Mouse (Mus musculus): ENCODE data around the gene Cntn2. TPM values are rescaled to one million over a fixed set of nuclear protein-coding genes. Genes with fewer than 3 reads are reported as not detected.
A peak's percentile ranks its signal among the peaks of the same experiment; 100 is the strongest.
"Not testable (repeated sequence)": the region's sequence is repeated elsewhere in the genome, so short reads cannot be mapped to it uniquely, and the experiment has no call there.

The Cntn2 gene
- total and polyA plus RNA-seq, 2 experiments from 2014 or later, result 17.7 to 84.0 TPM

GRCm38 (mm10) chr1:132476928-132477691 lies 65.9 kb downstream of the Cntn2 start, which contains the start of gene Rbbp5:
Gene Rbbp5 (plus strand): TSS chr1:132477365.
- Histone ChIP-seq H3K27ac (peak within 1 kb of the TSS; percentile 81), H3K4me3 (ENCODE audit: low read length) (peak within 1 kb of the TSS; percentile 89), H3K4me1 (ENCODE audit: insufficient read depth, low read length) (0 out of 2 replicates have a peak, but pooled peaks cover 9% of the 10 kb centered on the region), H3K9ac (replicated peaks; ENCODE audit: low read length) (peak within 1 kb of the TSS; percentile 67), H3K27me3 (ENCODE audit: insufficient read depth, low read length) (no peaks in the 10 kb centered on the region), H3K9me3 (ENCODE audit: low read length) (no peaks in the 10 kb centered on the region), H3K36me3 (ENCODE audit: insufficient read depth, low read length) (no peaks in the 10 kb centered on the region), H3K4me2 (ENCODE audit: low read depth, low read length) (peak within 1 kb of the TSS; percentile 73)
- DNase-seq (ENCODE audit: low spot score), result peak; percentile 94
- peak; percentile 92 for ATAC-seq
- WGBS, result under 1% methylated on average over 43 of the region's 43 CpGs
- peak; percentile 35 for TF ChIP-seq CTCF (IDR thresholded peaks at IDR 0.05; ENCODE audit: low read depth)

GRCm38 (mm10) chr1:132476575-132476927 lies 66.5 kb downstream of the Cntn2 start:
- Histone ChIP-seq H3K27me3 (ENCODE audit: insufficient read depth, low read length) (no peaks in the 10 kb centered on the region), H3K4me1 (ENCODE audit: insufficient read depth, low read length) (0 out of 2 replicates have a peak, but pooled peaks cover 9% of the 10 kb centered on the region), H3K4me2 (ENCODE audit: low read depth, low read length) (peak overlapping the region; percentile 73), H3K9ac (replicated peaks; ENCODE audit: low read length) (peak overlapping the region; percentile 67), H3K36me3 (ENCODE audit: insufficient read depth, low read length) (no peaks in the 10 kb centered on the region), H3K4me3 (ENCODE audit: low read length) (peak overlapping the region; percentile 89), H3K27ac (peak overlapping the region; percentile 81), H3K9me3 (ENCODE audit: low read length) (no peaks in the 10 kb centered on the region)
- TF ChIP-seq CTCF (IDR thresholded peaks at IDR 0.05; ENCODE audit: low read depth), result no peak
- ATAC-seq (peak; percentile 39), DNase-seq (ENCODE audit: low spot score) (no peak)
- WGBS, result 4% methylated on average over 9 of the region's 9 CpGs

GRCm38 (mm10) chr1:132474496-132474895 lies 68.6 kb downstream of the Cntn2 start:
- Histone ChIP-seq H3K4me2 (ENCODE audit: low read depth, low read length) (no peak overlapping the region), H3K27ac (no peak overlapping the region), H3K27me3 (ENCODE audit: insufficient read depth, low read length) (no peaks in the 10 kb centered on the region), H3K9me3 (ENCODE audit: low read length) (no peaks in the 10 kb centered on the region), H3K4me3 (ENCODE audit: low read length) (no peak overlapping the region), H3K9ac (replicated peaks; ENCODE audit: low read length) (no peak overlapping the region), H3K4me1 (ENCODE audit: insufficient read depth, low read length) (0 out of 2 replicates have a peak, but pooled peaks cover 9% of the 10 kb centered on the region), H3K36me3 (ENCODE audit: insufficient read depth, low read length) (no peaks in the 10 kb centered on the region)
- TF ChIP-seq CTCF (IDR thresholded peaks at IDR 0.05; ENCODE audit: low read depth), result no peak
- DNase-seq (ENCODE audit: low spot score), result no peak
- no peak for ATAC-seq
- WGBS, result 60% methylated on average over 1 of the region's 1 CpGs

GRCm38 (mm10) chr1:132472537-132472936 lies 70.5 kb downstream of the Cntn2 start:
- 57% methylated on average over 5 of the region's 5 CpGs for WGBS
- Histone ChIP-seq H3K36me3 (ENCODE audit: insufficient read depth, low read length) (no peaks in the 10 kb centered on the region), H3K9me3 (ENCODE audit: low read length) (no peaks in the 10 kb centered on the region), H3K4me3 (ENCODE audit: low read length) (no peak overlapping the region), H3K4me1 (ENCODE audit: insufficient read depth, low read length) (no peaks in the 10 kb centered on the region), H3K27ac (no peak overlapping the region), H3K27me3 (ENCODE audit: insufficient read depth, low read length) (no peaks in the 10 kb centered on the region), H3K4me2 (ENCODE audit: low read depth, low read length) (no peak overlapping the region), H3K9ac (replicated peaks; ENCODE audit: low read length) (no peak overlapping the region)
- DNase-seq (ENCODE audit: low spot score), result peak; percentile 42
- TF ChIP-seq CTCF (IDR thresholded peaks at IDR 0.05; ENCODE audit: low read depth), result peak; percentile 66
- no peak for ATAC-seq

GRCm38 (mm10) chr1:132471499-132471898 lies 71.6 kb downstream of the Cntn2 start:
- DNase-seq (ENCODE audit: low spot score) (no peak), ATAC-seq (no peak)
- Histone ChIP-seq H3K27ac (no peak overlapping the region), H3K36me3 (ENCODE audit: insufficient read depth, low read length) (0 out of 2 replicates have a peak, but pooled peaks cover 4% of the 10 kb centered on the region), H3K4me2 (ENCODE audit: low read depth, low read length) (no peak overlapping the region), H3K4me3 (ENCODE audit: low read length) (no peak overlapping the region), H3K27me3 (ENCODE audit: insufficient read depth, low read length) (no peaks in the 10 kb centered on the region), H3K9ac (replicated peaks; ENCODE audit: low read length) (no peak overlapping the region), H3K9me3 (ENCODE audit: low read length) (no peaks in the 10 kb centered on the region), H3K4me1 (ENCODE audit: insufficient read depth, low read length) (no peaks in the 10 kb centered on the region)
- no peak for TF ChIP-seq CTCF (IDR thresholded peaks at IDR 0.05; ENCODE audit: low read depth)
- 94% methylated on average over 5 of the region's 5 CpGs for WGBS

GRCm38 (mm10) chr1:132471032-132471431 lies 72.0 kb downstream of the Cntn2 start:
- WGBS, result 88% methylated on average over 2 of the region's 2 CpGs
- no peaks in the 10 kb centered on the region for H3K27me3 ChIP-seq (ENCODE audit: insufficient read depth, low read length)
- H3K27ac ChIP-seq, result no peak overlapping the region
- H3K4me2 ChIP-seq (ENCODE audit: low read depth, low read length), result no peak overlapping the region
- no peak overlapping the region for H3K9ac ChIP-seq (replicated peaks; ENCODE audit: low read length)
- ATAC-seq, result no peak
- TF ChIP-seq CTCF (IDR thresholded peaks at IDR 0.05; ENCODE audit: low read depth), result no peak
- DNase-seq (ENCODE audit: low spot score), result no peak
- H3K9me3 ChIP-seq (ENCODE audit: low read length), result no peaks in the 10 kb centered on the region
- H3K4me1 ChIP-seq (ENCODE audit: insufficient read depth, low read length), result no peaks in the 10 kb centered on the region
- no peak overlapping the region for H3K4me3 ChIP-seq (ENCODE audit: low read length)
- 0 out of 2 replicates have a peak, but pooled peaks cover 4% of the 10 kb centered on the region for H3K36me3 ChIP-seq (ENCODE audit: insufficient read depth, low read length)

GRCm38 (mm10) chr1:132470031-132470430 lies 73.0 kb downstream of the Cntn2 start:
- not testable (repeated sequence) for DNase-seq (ENCODE audit: low spot score); H3K36me3 ChIP-seq (ENCODE audit: insufficient read depth, low read length); H3K4me2 ChIP-seq (ENCODE audit: low read depth, low read length); H3K9ac ChIP-seq (replicated peaks; ENCODE audit: low read length); H3K27ac ChIP-seq; H3K4me1 ChIP-seq (ENCODE audit: insufficient read depth, low read length); H3K9me3 ChIP-seq (ENCODE audit: low read length); H3K27me3 ChIP-seq (ENCODE audit: insufficient read depth, low read length); ATAC-seq; H3K4me3 ChIP-seq (ENCODE audit: low read length)
- WGBS, result 93% methylated on average over 1 of the region's 1 CpGs

Data from hindbrain, postnatal 0 days (tissue).